ENCODE assay signal across 8 mouse cellular contexts in the genomic region with DNA sequence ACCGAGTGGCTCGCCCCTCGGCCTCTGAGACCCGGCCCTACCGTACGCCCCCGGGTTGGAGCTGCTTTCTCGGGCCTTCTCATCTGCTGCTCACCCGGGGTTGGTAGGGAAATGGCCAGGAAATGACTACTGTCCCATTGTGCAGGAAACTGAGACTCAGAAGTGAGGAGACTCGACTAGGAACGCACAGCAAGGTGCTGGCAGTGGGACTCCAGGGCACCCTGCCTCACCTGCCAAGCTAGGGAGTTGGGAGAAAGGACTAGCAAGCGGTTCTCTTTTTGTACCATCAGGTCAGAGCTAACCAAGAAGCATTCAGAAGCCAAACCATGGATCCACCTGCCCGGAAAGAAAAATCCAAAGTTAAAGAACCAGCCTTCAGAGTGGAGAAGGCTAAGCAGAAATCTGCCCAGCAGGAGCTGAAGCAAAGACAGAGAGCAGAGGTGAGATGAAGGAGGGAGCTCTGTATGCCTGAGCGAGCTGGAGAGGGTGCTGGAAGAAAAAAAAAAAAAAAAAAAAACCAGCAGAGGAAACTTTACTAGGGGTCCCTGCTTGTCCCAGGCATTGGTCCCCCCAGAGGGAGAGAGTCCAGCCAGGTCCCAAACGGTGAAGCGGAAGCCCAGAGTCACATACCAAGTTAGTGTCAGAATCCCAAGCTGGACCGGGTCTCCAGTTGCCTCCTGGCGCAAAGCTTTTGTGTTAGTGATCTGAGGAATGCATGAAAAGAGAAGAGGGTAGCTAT. TPM values are rescaled to one million over a fixed set of nuclear protein-coding genes. Genes with fewer than 3 reads are reported as not detected.
DNase-seq lines count a peak whose midpoint lies in the region; ATAC-seq and TF ChIP-seq lines count a peak whose summit lies in the region.

No protein-coding gene starts in this region.

- H3K4me3 ChIP-seq in heart, embryonic 11.5 days (ENCODE audit: low read depth, low read length): peak overlapping the region; percentile 63
- peak overlapping the region; percentile 81 for H3K4me3 ChIP-seq in G1E (ENCODE audit: low read depth, low read length)
- H3K4me3 ChIP-seq in forebrain, embryonic 14.5 days (ENCODE audit: low read depth, low read length): peak overlapping the region; percentile 77
- H3K4me3 ChIP-seq in liver, embryonic 13.5 days (replicated peaks): peak overlapping the region; percentile 98
- peak overlapping the region; percentile 82 for H3K4me3 ChIP-seq in stomach, postnatal 0 days (ENCODE audit: low read depth, low read length)

- DNase-seq in heart, postnatal 14 days: no peak
- DNase-seq in G1E (ENCODE audit: low spot score): no peak
- DNase-seq in forebrain, embryonic 14.5 days (ENCODE audit: low spot score): peak; percentile 20
- DNase-seq in liver, embryonic 13.5 days: no peak
- no peak for DNase-seq in stomach, postnatal 0 days (ENCODE audit: low spot score)
- no peak for DNase-seq in testis, postnatal 14 days (ENCODE audit: low spot score)
- DNase-seq in spleen, postnatal 36 days (ENCODE audit: low spot score in 2 of 2): no peak

- 13% methylated on average over 18 of the region's 18 CpGs for WGBS in heart, embryonic 11.5 days (ENCODE audit: insufficient replicate concordance)
- 6% methylated on average over 18 of the region's 18 CpGs for WGBS in forebrain, embryonic 14.5 days
- WGBS in liver, embryonic 13.5 days (ENCODE audit: insufficient replicate concordance): 14% methylated on average over 18 of the region's 18 CpGs
- WGBS in stomach, postnatal 0 days: 7% methylated on average over 18 of the region's 18 CpGs

- peak overlapping the region; percentile 93 for H3K9ac ChIP-seq in heart, embryonic 11.5 days (ENCODE audit: low read depth, low read length)
- peak overlapping the region; percentile 79 for H3K9ac ChIP-seq in forebrain, embryonic 14.5 days (ENCODE audit: low read length)
- peak overlapping the region; percentile 99 for H3K9ac ChIP-seq in liver, embryonic 13.5 days
- H3K9ac ChIP-seq in stomach, postnatal 0 days (ENCODE audit: low read length): peak overlapping the region; percentile 85

- H3K4me1 ChIP-seq in heart, embryonic 11.5 days (ENCODE audit: control insufficient read depth, insufficient read depth, low read length): peaks cover 17% of the 10 kb centered on the region
- peaks cover 84% of the 10 kb centered on the region for H3K4me1 ChIP-seq in G1E (ENCODE audit: insufficient read depth, low read depth, low read length)
- H3K4me1 ChIP-seq in forebrain, embryonic 14.5 days (ENCODE audit: control insufficient read depth, insufficient read depth, low read length): peaks cover 18% of the 10 kb centered on the region
- peaks cover 87% of the 10 kb centered on the region for H3K4me1 ChIP-seq in liver, embryonic 13.5 days (replicated peaks)
- H3K4me1 ChIP-seq in stomach, postnatal 0 days (replicated peaks; ENCODE audit: control insufficient read depth, insufficient read depth): peaks cover 2% of the 10 kb centered on the region; the same call in 1 of the 2 replicates

- TF ChIP-seq CTCF in G1E (IDR thresholded peaks at IDR 0.05; ENCODE audit: low read depth, low read length): no peak
- TF ChIP-seq CTCF in stomach, postnatal 0 days (IDR thresholded peaks at IDR 0.05; ENCODE audit: low read depth): no peak

- H3K4me2 ChIP-seq in heart, embryonic 11.5 days: peak overlapping the region; percentile 81
- H3K4me2 ChIP-seq in forebrain, embryonic 14.5 days (ENCODE audit: low read length): peak overlapping the region; percentile 76
- peak overlapping the region; percentile 77 for H3K4me2 ChIP-seq in liver, embryonic 13.5 days
- peak overlapping the region; percentile 73 for H3K4me2 ChIP-seq in stomach, postnatal 0 days (replicated peaks; ENCODE audit: low read depth)

- H3K36me3 ChIP-seq in heart, embryonic 11.5 days (ENCODE audit: control insufficient read depth, insufficient read depth, low read length): peaks cover 2% of the 10 kb centered on the region
- H3K36me3 ChIP-seq in G1E (replicated peaks): peaks cover 45% of the 10 kb centered on the region
- H3K36me3 ChIP-seq in forebrain, embryonic 14.5 days (ENCODE audit: control insufficient read depth, insufficient read depth, low read length): peaks cover 6% of the 10 kb centered on the region
- peaks cover 15% of the 10 kb centered on the region for H3K36me3 ChIP-seq in liver, embryonic 13.5 days
- H3K36me3 ChIP-seq in stomach, postnatal 0 days (ENCODE audit: control insufficient read depth, insufficient read depth, low read length): no peaks in the 10 kb centered on the region

- ATAC-seq in heart, embryonic 11.5 days (replicated peaks; ENCODE audit: insufficient number of reproducible peaks, low FRiP score, low TSS enrichment): no peak
- ATAC-seq in G1E (ENCODE audit: extremely low read depth, insufficient number of reproducible peaks, low FRiP score, poor library complexity, severe bottlenecking): no peak
- peak; percentile 11; the same call in 1 of the 2 replicates for ATAC-seq in forebrain, embryonic 14.5 days
- ATAC-seq in liver, embryonic 13.5 days (ENCODE audit: low read depth): peak; percentile 49
- 0 out of 2 replicates have a peak, but pooled peaks have one; percentile 5 for ATAC-seq in stomach, postnatal 0 days (ENCODE audit: low FRiP score, low TSS enrichment)

- no peaks in the 10 kb centered on the region for H3K9me3 ChIP-seq in heart, embryonic 11.5 days (replicated peaks; ENCODE audit: control insufficient read depth, low read length)
- no peaks in the 10 kb centered on the region for H3K9me3 ChIP-seq in G1E (replicated peaks)
- H3K9me3 ChIP-seq in forebrain, embryonic 14.5 days (replicated peaks; ENCODE audit: control insufficient read depth, low read length): no peaks in the 10 kb centered on the region
- H3K9me3 ChIP-seq in liver, embryonic 13.5 days (replicated peaks): no peaks in the 10 kb centered on the region
- no peaks in the 10 kb centered on the region for H3K9me3 ChIP-seq in stomach, postnatal 0 days (ENCODE audit: control insufficient read depth, low read length)

- no peak for TF ChIP-seq EP300 in stomach, postnatal 0 days (optimal IDR thresholded peaks at IDR 0.05)

- intact Hi-C loops in heart, postnatal 14 days (cut with DNase I): no loop called here

- no peaks in the 10 kb centered on the region for H3K27me3 ChIP-seq in heart, embryonic 11.5 days (ENCODE audit: control insufficient read depth, insufficient read depth, low read length)
- no peaks in the 10 kb centered on the region for H3K27me3 ChIP-seq in G1E (ENCODE audit: insufficient read depth, low read length)
- no peaks in the 10 kb centered on the region for H3K27me3 ChIP-seq in forebrain, embryonic 14.5 days (replicated peaks; ENCODE audit: control insufficient read depth, insufficient read depth, low read length)
- no peaks in the 10 kb centered on the region for H3K27me3 ChIP-seq in liver, embryonic 13.5 days
- no peaks in the 10 kb centered on the region for H3K27me3 ChIP-seq in stomach, postnatal 0 days (ENCODE audit: control insufficient read depth, insufficient read depth, low read length)

- peak overlapping the region; percentile 64; the same call in 1 of the 2 replicates for H3K27ac ChIP-seq in heart, embryonic 11.5 days (ENCODE audit: low read depth, low read length)
- H3K27ac ChIP-seq in forebrain, embryonic 14.5 days (ENCODE audit: low read depth, low read length): peak overlapping the region; percentile 68
- peak overlapping the region; percentile 99 for H3K27ac ChIP-seq in liver, embryonic 13.5 days
- H3K27ac ChIP-seq in stomach, postnatal 0 days (replicated peaks): peak overlapping the region; percentile 78

RNA-seq across cellular contexts. Expression of a gene that starts 0.6 kb away (rescaled TPM):
- polyA plus RNA-seq in heart, embryonic 11.5 days (2014; fragmentation: Nextera tagmentation; extraction: Ambion mirVana): 138 and 143 TPM in 2 replicates
- 10 to 100 TPM; 22.1 to 24.5 TPM for total RNA-seq in heart, postnatal 14 days (2021)
- total RNA-seq in G1E (2014; fragmentation: Nextera tagmentation): 47.3 and 63.2 TPM in 2 replicates
- total RNA-seq in G1E (2017): 119 and 190 TPM in 2 replicates
- polyA plus RNA-seq in G1E (2012): 515 and 560 TPM in 2 replicates
- 290 and 301 TPM in 2 replicates for polyA plus RNA-seq in forebrain, embryonic 14.5 days (2014; fragmentation: Nextera tagmentation; extraction: Ambion mirVana)
- polyA plus RNA-seq in liver, embryonic 13.5 days (2015; fragmentation: Nextera tagmentation; extraction: Ambion mirVana): 121 and 130 TPM in 2 replicates
- 99.7 and 100 TPM in 2 replicates for polyA plus RNA-seq in stomach, postnatal 0 days (2015; fragmentation: Nextera tagmentation; extraction: Ambion mirVana)

RNA-seq across cellular contexts. Expression of a gene that starts 5.9 kb away (rescaled TPM):
- 34.7 and 58.1 TPM in 2 replicates for polyA plus RNA-seq in heart, embryonic 11.5 days (2014; fragmentation: Nextera tagmentation; extraction: Ambion mirVana)
- under 1 TPM; 0.05 to 0.24 TPM for total RNA-seq in heart, postnatal 14 days (2021)
- 249 and 348 TPM in 2 replicates for total RNA-seq in G1E (2014; fragmentation: Nextera tagmentation)
- total RNA-seq in G1E (2017): 81.1 and 96.0 TPM in 2 replicates
- 47.4 and 62.9 TPM in 2 replicates for polyA plus RNA-seq in G1E (2012)
- 0.41 and 0.94 TPM in 2 replicates for polyA plus RNA-seq in forebrain, embryonic 14.5 days (2014; fragmentation: Nextera tagmentation; extraction: Ambion mirVana)
- polyA plus RNA-seq in liver, embryonic 13.5 days (2015; fragmentation: Nextera tagmentation; extraction: Ambion mirVana): 329 and 341 TPM in 2 replicates
- polyA plus RNA-seq in stomach, postnatal 0 days (2015; fragmentation: Nextera tagmentation; extraction: Ambion mirVana): 0.40 and 0.42 TPM in 2 replicates

RNA-seq across cellular contexts. Expression of a gene that starts 21.8 kb away (rescaled TPM):
- 10.9 and 13.7 TPM in 2 replicates for polyA plus RNA-seq in heart, embryonic 11.5 days (2014; fragmentation: Nextera tagmentation; extraction: Ambion mirVana)
- total RNA-seq in heart, postnatal 14 days (2021): 10 to 100 TPM; 18.7 to 20.2 TPM
- total RNA-seq in G1E (2014; fragmentation: Nextera tagmentation) (29.7 and 50.3 TPM in 2 replicates), G1E (2017) (6.7 and 7.7 TPM in 2 replicates)
- polyA plus RNA-seq in G1E (2012): 14.4 and 17.2 TPM in 2 replicates
- 4.2 and 4.3 TPM in 2 replicates for polyA plus RNA-seq in forebrain, embryonic 14.5 days (2014; fragmentation: Nextera tagmentation; extraction: Ambion mirVana)
- 2.8 and 2.9 TPM in 2 replicates for polyA plus RNA-seq in liver, embryonic 13.5 days (2015; fragmentation: Nextera tagmentation; extraction: Ambion mirVana)
- 3.7 and 4.1 TPM in 2 replicates for polyA plus RNA-seq in stomach, postnatal 0 days (2015; fragmentation: Nextera tagmentation; extraction: Ambion mirVana)

RNA-seq across cellular contexts. Expression of a gene that starts 22.3 kb away (rescaled TPM):
- polyA plus RNA-seq in heart, embryonic 11.5 days (2014; fragmentation: Nextera tagmentation; extraction: Ambion mirVana): not detected in 2 replicates
- total RNA-seq in heart, postnatal 14 days (2021): not detected
- total RNA-seq in G1E (2014; fragmentation: Nextera tagmentation) (not detected in 2 replicates), G1E (2017) (not detected in 2 replicates)
- not detected in 2 replicates for polyA plus RNA-seq in G1E (2012)
- polyA plus RNA-seq in forebrain, embryonic 14.5 days (2014; fragmentation: Nextera tagmentation; extraction: Ambion mirVana): 0.22 and 0.48 TPM in 2 replicates
- not detected in 2 replicates for polyA plus RNA-seq in liver, embryonic 13.5 days (2015; fragmentation: Nextera tagmentation; extraction: Ambion mirVana)
- polyA plus RNA-seq in stomach, postnatal 0 days (2015; fragmentation: Nextera tagmentation; extraction: Ambion mirVana): 0.07 and 0.10 TPM in 2 replicates

RNA-seq across cellular contexts. Expression of a gene that starts 36.8 kb away (rescaled TPM):
- 33.2 and 34.7 TPM in 2 replicates for polyA plus RNA-seq in heart, embryonic 11.5 days (2014; fragmentation: Nextera tagmentation; extraction: Ambion mirVana)
- 10 to 100 TPM; 21.1 to 23.4 TPM for total RNA-seq in heart, postnatal 14 days (2021)
- 16.2 and 25.9 TPM in 2 replicates for total RNA-seq in G1E (2014; fragmentation: Nextera tagmentation)
- 13.8 and 14.0 TPM in 2 replicates for total RNA-seq in G1E (2017)
- 10.1 and 15.2 TPM in 2 replicates for polyA plus RNA-seq in G1E (2012)
- polyA plus RNA-seq in forebrain, embryonic 14.5 days (2014; fragmentation: Nextera tagmentation; extraction: Ambion mirVana): 25.5 and 28.8 TPM in 2 replicates
- polyA plus RNA-seq in liver, embryonic 13.5 days (2015; fragmentation: Nextera tagmentation; extraction: Ambion mirVana): 16.1 and 16.5 TPM in 2 replicates
- polyA plus RNA-seq in stomach, postnatal 0 days (2015; fragmentation: Nextera tagmentation; extraction: Ambion mirVana): 15.6 and 16.9 TPM in 2 replicates

Comparison
In these comparisons a context has a peak if more than half of its experiments do, and no peak if none do; other contexts are left out.
1. ATAC-seq: peak in forebrain, embryonic 14.5 days (single experiment), liver, embryonic 13.5 days (single experiment) and stomach, postnatal 0 days (single experiment); none in heart, embryonic 11.5 days (single experiment) and G1E (single experiment).
2. RNA of a gene that starts 5.9 kb away (polyA plus RNA-seq): 329 to 341 TPM in liver, embryonic 13.5 days, 47.4 to 62.9 TPM in G1E and 34.7 to 58.1 TPM in heart, embryonic 11.5 days; 0.40 to 0.42 TPM in stomach, postnatal 0 days and 0.41 to 0.94 TPM in forebrain, embryonic 14.5 days; every median in the first group is over 10 times any median in the second.
3. Peak in every context shown above with its lines, with median percentiles within 50 percentile points of each other: H3K27ac ChIP-seq, H3K4me2 ChIP-seq, H3K4me3 ChIP-seq and H3K9ac ChIP-seq.